Mouse (Mus musculus): ENCODE measurements around the gene Ghdc. TPM values are rescaled to one million over a fixed set of nuclear protein-coding genes. Genes with fewer than 3 reads are reported as not detected.

The Ghdc gene
- polyA plus RNA-seq (2012; rRNA removed), result 17.3 and 18.7 TPM in 2 replicates

DNA sequence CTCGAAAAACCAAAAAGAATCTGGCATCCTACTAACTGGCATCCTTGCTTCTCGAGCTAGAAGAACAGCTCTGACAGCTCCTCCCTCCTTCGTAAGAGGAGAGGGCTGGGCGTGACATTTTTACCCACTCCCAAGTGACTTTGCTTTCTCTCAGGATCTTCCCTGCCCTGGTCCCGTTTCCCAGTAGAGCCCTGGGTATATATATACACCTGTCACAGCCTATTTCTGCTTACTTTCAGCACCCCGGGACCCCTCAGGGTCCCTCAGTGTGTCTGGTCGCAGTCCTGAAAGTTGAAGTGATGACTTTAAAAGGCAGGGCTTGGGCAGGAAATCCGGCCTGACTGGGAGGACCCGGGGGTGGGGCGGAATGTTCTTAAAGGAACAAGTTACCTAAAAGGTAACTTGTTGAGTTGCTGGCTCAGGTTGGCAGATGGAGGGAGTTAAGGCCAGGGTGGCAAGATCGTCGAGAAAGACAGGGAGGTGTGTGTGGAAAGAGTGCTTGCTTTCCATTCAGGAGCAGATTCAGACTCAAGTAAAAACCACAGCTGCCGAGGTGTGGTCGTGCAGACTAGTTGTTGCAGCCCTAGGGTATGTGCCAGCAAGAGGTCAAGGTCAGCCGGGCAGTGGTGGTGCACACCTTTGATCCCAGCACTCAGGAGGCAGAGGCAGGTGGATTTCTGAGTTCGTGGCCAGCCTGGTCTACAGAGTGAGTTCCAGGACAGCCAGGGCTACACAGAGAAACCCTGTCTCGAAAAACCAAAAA lies at the start of gene Ghdc:
TSS of gene Ghdc (minus strand) at position 312 of the 763 bp plus-strand sequence.

DNA sequence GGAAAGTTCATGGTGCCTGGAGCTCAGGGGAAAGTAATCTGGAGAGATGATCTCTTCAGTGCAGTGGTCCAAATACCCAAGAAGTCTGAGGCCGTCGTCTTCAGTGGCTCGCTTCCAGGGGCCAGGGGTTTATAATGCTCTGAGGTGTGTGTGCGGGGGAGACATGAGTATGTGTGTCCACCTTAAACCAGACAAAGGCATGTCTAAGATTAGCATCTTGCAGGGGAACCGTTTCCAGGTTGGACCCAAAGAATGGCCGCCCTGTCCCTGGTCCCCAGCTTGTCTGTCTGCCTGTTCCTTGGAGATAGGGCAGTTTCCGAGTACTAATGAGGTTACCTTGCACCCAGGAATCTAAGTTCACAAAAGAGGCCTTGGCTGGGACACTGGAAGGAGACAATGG lies 7.9 kb downstream of the Ghdc start, which contains the start of gene Hcrt:
TSS of gene Hcrt (minus strand) at position 101 of the 400 bp plus-strand sequence.

DNA sequence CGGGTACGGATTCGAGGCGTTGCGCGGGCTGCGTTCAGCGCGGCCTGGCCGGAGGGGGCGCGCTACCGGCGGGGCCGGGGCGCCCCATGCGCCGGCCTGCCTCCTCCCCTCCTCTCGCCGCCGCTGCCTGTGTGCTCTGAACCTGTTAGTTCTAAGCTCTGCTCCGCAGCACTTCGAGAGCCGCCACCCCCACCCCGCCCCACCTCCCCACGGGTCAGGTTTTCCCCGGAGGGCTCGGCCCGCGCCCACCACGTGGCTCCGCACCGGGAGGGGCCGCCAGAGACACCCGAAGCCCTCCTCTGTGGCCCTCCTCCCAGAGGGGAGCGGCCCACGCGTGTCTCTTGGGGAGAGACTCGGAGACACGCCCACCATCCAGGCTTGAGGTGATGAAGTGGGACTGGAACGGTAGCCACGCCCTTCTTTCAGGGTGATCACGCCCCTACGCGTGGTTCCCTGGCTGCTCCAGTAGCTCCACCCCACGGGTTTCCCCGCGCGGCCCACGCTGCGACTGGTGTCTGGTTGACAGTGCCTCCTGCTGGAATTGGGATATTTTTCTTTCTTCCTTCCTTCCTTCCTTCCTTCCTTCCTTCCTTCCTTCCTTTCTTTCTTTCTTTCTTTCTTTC lies 11.0 kb downstream of the Ghdc start, which contains the start of gene Kcnh4:
TSS of gene Kcnh4 (minus strand) at position 332 of the 623 bp plus-strand sequence.

DNA sequence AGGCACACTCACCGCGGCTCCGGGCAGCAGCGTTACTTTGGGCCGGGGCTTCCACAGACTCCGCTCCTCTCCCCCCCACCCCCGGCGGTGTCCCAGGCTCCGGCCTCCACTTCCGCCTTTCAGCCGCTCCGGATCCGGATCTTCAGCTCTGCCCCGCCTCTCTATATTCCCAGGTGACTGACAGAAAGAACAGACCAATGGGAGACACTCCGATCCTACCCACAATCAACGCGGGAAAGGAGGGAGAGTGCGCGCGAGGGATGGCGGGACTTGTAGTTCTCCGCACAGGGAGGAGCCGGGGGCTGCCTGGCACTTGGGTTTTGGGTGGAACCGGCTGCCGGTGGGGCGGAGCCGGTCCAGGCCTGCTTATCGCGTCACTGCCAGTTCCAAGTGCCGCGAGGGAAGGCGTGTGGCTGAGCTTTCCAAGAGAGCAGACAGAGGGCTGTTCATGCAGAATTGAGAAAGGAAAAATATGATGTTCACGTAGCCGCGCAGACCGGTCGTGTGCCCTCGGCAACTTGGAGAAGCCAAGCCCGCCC lies 32.6 kb downstream of the Ghdc start, which contains the start of gene Rab5c:
TSS of gene Rab5c (minus strand) at position 150 of the 539 bp plus-strand sequence.

Other genes starting within 250 kb of the Ghdc start
- gene Acly, start 243.0 kb downstream of the Ghdc start, polyA plus RNA-seq (2012; rRNA removed), result 144 and 146 TPM in 2 replicates
- 0.30 and 0.68 TPM in 2 replicates for gene Ttc25, start 225.3 kb downstream of the Ghdc start, polyA plus RNA-seq (2012; rRNA removed)
- 31.3 and 31.6 TPM in 2 replicates for gene Cnp, start 196.1 kb downstream of the Ghdc start, polyA plus RNA-seq (2012; rRNA removed)
- gene Nkiras2, start 151.7 kb downstream of the Ghdc start, polyA plus RNA-seq (2012; rRNA removed), result 111 and 127 TPM in 2 replicates
- gene Dnajc7, start 150.8 kb downstream of the Ghdc start, polyA plus RNA-seq (2012; rRNA removed), result 19.3 and 23.7 TPM in 2 replicates
- gene Zfp385c, start 78.5 kb downstream of the Ghdc start, polyA plus RNA-seq (2012; rRNA removed), result 0.27 and 0.46 TPM in 2 replicates
- 9.0 and 10.5 TPM in 2 replicates for gene Dhx58, start 66.7 kb downstream of the Ghdc start, polyA plus RNA-seq (2012; rRNA removed)
- 29.3 and 31.9 TPM in 2 replicates for gene Kat2a, start 58.5 kb downstream of the Ghdc start, polyA plus RNA-seq (2012; rRNA removed)
- not detected in 2 replicates for gene Hspb9, start 57.1 kb downstream of the Ghdc start, polyA plus RNA-seq (2012; rRNA removed)
- gene Rab5c, start 32.7 kb downstream of the Ghdc start, polyA plus RNA-seq (2012; rRNA removed), result 216 and 249 TPM in 2 replicates
- gene Kcnh4, start 11.0 kb downstream of the Ghdc start, polyA plus RNA-seq (2012; rRNA removed), result 0.02 and 0.06 TPM in 2 replicates
- gene Hcrt, start 8.0 kb downstream of the Ghdc start, polyA plus RNA-seq (2012; rRNA removed), result 0.24 and 0.80 TPM in 2 replicates
- gene Stat5b, start 79.8 kb upstream of the Ghdc start, polyA plus RNA-seq (2012; rRNA removed), result 17.7 and 20.0 TPM in 2 replicates
- 14.7 and 15.0 TPM in 2 replicates for gene Stat5a, start 88.4 kb upstream of the Ghdc start, polyA plus RNA-seq (2012; rRNA removed)
- gene Stat3, start 168.6 kb upstream of the Ghdc start, polyA plus RNA-seq (2012; rRNA removed), result 81.1 and 88.3 TPM in 2 replicates
- 113 and 115 TPM in 2 replicates for gene Cavin1, start 199.9 kb upstream of the Ghdc start, polyA plus RNA-seq (2012; rRNA removed)
- gene Atp6v0a1, start 238.5 kb upstream of the Ghdc start, polyA plus RNA-seq (2012; rRNA removed), result 55.1 and 69.7 TPM in 2 replicates